Mouse (Mus musculus): ENCODE results near the gene Lamp2.
"Not testable (repeated sequence)": the region's sequence is repeated elsewhere in the genome, so short reads cannot be mapped to it uniquely, and the experiment has no call there.

Gene Lamp2

GRCm38 (mm10) chrX:38455890-38456634 lies at the start of gene Lamp2:
TSS of gene Lamp2 (minus strand) at chrX:38456454.
- peak; percentile 92 for DNase-seq (ENCODE audit: low read depth)

- no peak for DNase-seq (ENCODE audit: low read depth)
Measured at GRCm38 (mm10) chrX:38504846-38505245, 48.6 kb upstream of the Lamp2 start.

- DNase-seq (ENCODE audit: low read depth): peak; percentile 6
Measured at GRCm38 (mm10) chrX:38502182-38502581, 45.9 kb upstream of the Lamp2 start.

GRCm38 (mm10) chrX:38485464-38485863 lies 29.2 kb upstream of the Lamp2 start:
- DNase-seq (ENCODE audit: low read depth): not testable (repeated sequence)

GRCm38 (mm10) chrX:38478583-38478982 lies 22.3 kb upstream of the Lamp2 start:
- no peak for DNase-seq (ENCODE audit: low read depth)

GRCm38 (mm10) chrX:38473537-38474299 lies 17.5 kb upstream of the Lamp2 start:
- DNase-seq (ENCODE audit: low read depth): peak; percentile 90

GRCm38 (mm10) chrX:38473164-38473536 lies 16.9 kb upstream of the Lamp2 start:
- no peak for DNase-seq (ENCODE audit: low read depth)

GRCm38 (mm10) chrX:38466236-38466635 lies 10.0 kb upstream of the Lamp2 start:
- no peak for DNase-seq (ENCODE audit: low read depth)

GRCm38 (mm10) chrX:38463160-38463559 lies 6.9 kb upstream of the Lamp2 start:
- no peak for DNase-seq (ENCODE audit: low read depth)

- peak; percentile 64 for DNase-seq (ENCODE audit: low read depth)
Measured at GRCm38 (mm10) chrX:38462101-38462500, 5.8 kb upstream of the Lamp2 start.

- DNase-seq (ENCODE audit: low read depth): peak; percentile 59
Measured at GRCm38 (mm10) chrX:38460887-38461286, 4.6 kb upstream of the Lamp2 start.

- DNase-seq (ENCODE audit: low read depth): no peak
Measured at GRCm38 (mm10) chrX:38459076-38459475, 2.8 kb upstream of the Lamp2 start.

- DNase-seq (ENCODE audit: low read depth): no peak
Measured at GRCm38 (mm10) chrX:38456635-38457006, 367 bp upstream of the Lamp2 start.

GRCm38 (mm10) chrX:38455474-38455873 lies 780 bp downstream of the Lamp2 start:
- no peak for DNase-seq (ENCODE audit: low read depth)

GRCm38 (mm10) chrX:38454900-38455299 lies 1.4 kb downstream of the Lamp2 start:
- DNase-seq (ENCODE audit: low read depth): no peak

- no peak for DNase-seq (ENCODE audit: low read depth)
Measured at GRCm38 (mm10) chrX:38453924-38454323, 2.3 kb downstream of the Lamp2 start.

- no peak for DNase-seq (ENCODE audit: low read depth)
Measured at GRCm38 (mm10) chrX:38450476-38450875, 5.8 kb downstream of the Lamp2 start.

- DNase-seq (ENCODE audit: low read depth): no peak
Measured at GRCm38 (mm10) chrX:38445705-38446104, 10.5 kb downstream of the Lamp2 start.

GRCm38 (mm10) chrX:38442425-38442824 lies 13.8 kb downstream of the Lamp2 start:
- no peak for DNase-seq (ENCODE audit: low read depth)

GRCm38 (mm10) chrX:38439629-38440028 lies 16.6 kb downstream of the Lamp2 start:
- no peak for DNase-seq (ENCODE audit: low read depth)

GRCm38 (mm10) chrX:38438147-38438791 lies 18.0 kb downstream of the Lamp2 start:
- peak; percentile 73 for DNase-seq (ENCODE audit: low read depth)

GRCm38 (mm10) chrX:38429455-38429854 lies 26.8 kb downstream of the Lamp2 start:
- DNase-seq (ENCODE audit: low read depth): no peak

Measured in 416B (cell line).